Mouse (Mus musculus): ENCODE results near the gene Magi2.
A peak's percentile ranks its signal among the peaks of the same experiment; 100 is the strongest.
"Not testable (repeated sequence)": the region's sequence is repeated elsewhere in the genome, so short reads cannot be mapped to it uniquely, and the experiment has no call there.

Gene Magi2

GRCm38 (mm10) chr5:20699116-20699515, 1472.3 kb downstream of the Magi2 start:
- DNase-seq (ENCODE audit: low spot score in 2 of 2) = no peak

- peak; percentile 91 to 93 for DNase-seq (ENCODE audit: low spot score in 2 of 2)
These were observed 1474.9 kb downstream of the Magi2 start for GRCm38 (mm10) chr5:20701483-20702421.

GRCm38 (mm10) chr5:20702480-20703303, 1475.9 kb downstream of the Magi2 start:
- peak; percentile 68 to 70 for DNase-seq (ENCODE audit: low spot score in 2 of 2)

GRCm38 (mm10) chr5:20703304-20703700, 1476.5 kb downstream of the Magi2 start:
- DNase-seq (ENCODE audit: low spot score in 2 of 2) = no peak

GRCm38 (mm10) chr5:20703971-20704575, 1477.2 kb downstream of the Magi2 start:
- no peak for DNase-seq (ENCODE audit: low spot score in 2 of 2)

GRCm38 (mm10) chr5:20704886-20705285, 1478.0 kb downstream of the Magi2 start:
- DNase-seq (ENCODE audit: low spot score in 2 of 2) = peak in 1 of 2 experiments; percentile 22

GRCm38 (mm10) chr5:20706322-20707282, 1479.8 kb downstream of the Magi2 start:
- not testable (repeated sequence) for DNase-seq (ENCODE audit: low spot score in 2 of 2)

GRCm38 (mm10) chr5:20710845-20711244, 1484.0 kb downstream of the Magi2 start:
- not testable (repeated sequence) for DNase-seq (ENCODE audit: low spot score in 2 of 2)

- DNase-seq (ENCODE audit: low spot score in 2 of 2) = not testable (repeated sequence)
These were observed 1487.8 kb downstream of the Magi2 start for GRCm38 (mm10) chr5:20714619-20715018.

- DNase-seq (ENCODE audit: low spot score in 2 of 2) = not testable (repeated sequence)
These were observed 1489.1 kb downstream of the Magi2 start for GRCm38 (mm10) chr5:20715980-20716379.

- no peak for DNase-seq (ENCODE audit: low spot score in 2 of 2)
These were observed 1493.5 kb downstream of the Magi2 start for GRCm38 (mm10) chr5:20720201-20720900.

GRCm38 (mm10) chr5:20723226-20723625, 1496.4 kb downstream of the Magi2 start:
- not testable (repeated sequence) for DNase-seq (ENCODE audit: low spot score in 2 of 2)

GRCm38 (mm10) chr5:20738795-20739194, 1512.0 kb downstream of the Magi2 start:
- DNase-seq (ENCODE audit: low spot score in 2 of 2) = no peak

GRCm38 (mm10) chr5:20741193-20741592, 1514.4 kb downstream of the Magi2 start:
- DNase-seq (ENCODE audit: low spot score in 2 of 2) = no peak

GRCm38 (mm10) chr5:20741936-20742335, 1515.1 kb downstream of the Magi2 start:
- DNase-seq (ENCODE audit: low spot score in 2 of 2) = no peak

GRCm38 (mm10) chr5:20748142-20748541, 1521.3 kb downstream of the Magi2 start:
- DNase-seq (ENCODE audit: low spot score in 2 of 2) = no peak

GRCm38 (mm10) chr5:20748856-20749255, 1522.0 kb downstream of the Magi2 start:
- no peak for DNase-seq (ENCODE audit: low spot score in 2 of 2)

- no peak for DNase-seq (ENCODE audit: low spot score in 2 of 2)
These were observed 1522.7 kb downstream of the Magi2 start for GRCm38 (mm10) chr5:20749535-20749934.

- no peak for DNase-seq (ENCODE audit: low spot score in 2 of 2)
These were observed 1524.2 kb downstream of the Magi2 start for GRCm38 (mm10) chr5:20751000-20751399.

- peak; percentile 38 to 43 for DNase-seq (ENCODE audit: low spot score in 2 of 2)
These were observed 1524.9 kb downstream of the Magi2 start for GRCm38 (mm10) chr5:20751696-20752095.
